Mouse (Mus musculus): ENCODE data around the gene Pak1. TPM values are rescaled to one million over a fixed set of nuclear protein-coding genes. Genes with fewer than 3 reads are reported as not detected.

Pak1 gene
- polyA plus RNA-seq (2014; fragmentation: Nextera tagmentation; extraction: Ambion mirVana) = 72.2 and 87.2 TPM in 2 replicates

GRCm38 (mm10) chr7:97788190-97788668 is at the start of gene Pak1:
TSS of gene Pak1 (plus strand) at chr7:97788541.
- Histone ChIP-seq H3K27me3 (ENCODE audit: control insufficient read depth, insufficient read depth, low read length) (no peaks in the 10 kb centered on the region), H3K4me3 (ENCODE audit: low read depth, low read length) (peak within 1 kb of the TSS; percentile 81), H3K4me2 (ENCODE audit: low read depth, low read length, severe bottlenecking) (peak within 1 kb of the TSS; percentile 95), H3K27ac (ENCODE audit: low read depth, low read length) (no peak within 1 kb of the TSS), H3K9ac (ENCODE audit: low read length) (peak within 1 kb of the TSS; percentile 83), H3K9me3 (ENCODE audit: control insufficient read depth, low read length) (no peaks in the 10 kb centered on the region), H3K36me3 (ENCODE audit: control insufficient read depth, insufficient read depth, low read length) (no peaks in the 10 kb centered on the region), H3K4me1 (replicated peaks; ENCODE audit: control insufficient read depth, insufficient read depth, low read length) (0 out of 2 replicates have a peak, but pooled peaks cover 2% of the 10 kb centered on the region)
- WGBS = under 1% methylated on average over 44 of the region's 46 CpGs
- ATAC-seq (replicated peaks; ENCODE audit: low FRiP score) = peak; percentile 96
- DNase-seq (ENCODE audit: low spot score) = peak; percentile 95

- no peak for ATAC-seq (replicated peaks; ENCODE audit: low FRiP score)
- DNase-seq (ENCODE audit: low spot score) = no peak
- no peak overlapping the region for H3K4me2 ChIP-seq (ENCODE audit: low read depth, low read length, severe bottlenecking)
- H3K4me1 ChIP-seq (replicated peaks; ENCODE audit: control insufficient read depth, insufficient read depth, low read length) = no peaks in the 10 kb centered on the region; the same call in 1 of the 2 replicates
- H3K27ac ChIP-seq (ENCODE audit: low read depth, low read length) = no peak overlapping the region
- no peaks in the 10 kb centered on the region for H3K36me3 ChIP-seq (ENCODE audit: control insufficient read depth, insufficient read depth, low read length)
- no peaks in the 10 kb centered on the region for H3K9me3 ChIP-seq (ENCODE audit: control insufficient read depth, low read length)
- H3K4me3 ChIP-seq (ENCODE audit: low read depth, low read length) = no peak overlapping the region
- H3K27me3 ChIP-seq (ENCODE audit: control insufficient read depth, insufficient read depth, low read length) = no peaks in the 10 kb centered on the region
- no peak overlapping the region for H3K9ac ChIP-seq (ENCODE audit: low read length)
- 35% methylated on average over 10 of the region's 10 CpGs for WGBS
These were observed 47.4 kb upstream of the Pak1 start for GRCm38 (mm10) chr7:97740948-97741347.

- DNase-seq (ENCODE audit: low spot score) = no peak
- WGBS = 3% methylated on average over 1 of the region's 1 CpGs
- no peak for ATAC-seq (replicated peaks; ENCODE audit: low FRiP score)
- Histone ChIP-seq H3K9me3 (ENCODE audit: control insufficient read depth, low read length) (no peaks in the 10 kb centered on the region), H3K4me1 (replicated peaks; ENCODE audit: control insufficient read depth, insufficient read depth, low read length) (no peaks in the 10 kb centered on the region), H3K36me3 (ENCODE audit: control insufficient read depth, insufficient read depth, low read length) (no peaks in the 10 kb centered on the region), H3K4me2 (ENCODE audit: low read depth, low read length, severe bottlenecking) (no peak overlapping the region), H3K27me3 (ENCODE audit: control insufficient read depth, insufficient read depth, low read length) (no peaks in the 10 kb centered on the region), H3K4me3 (ENCODE audit: low read depth, low read length) (no peak overlapping the region), H3K27ac (ENCODE audit: low read depth, low read length) (no peak overlapping the region), H3K9ac (ENCODE audit: low read length) (no peak overlapping the region)
These were observed 46.5 kb upstream of the Pak1 start for GRCm38 (mm10) chr7:97741756-97742291.

GRCm38 (mm10) chr7:97745299-97745698 is 43.0 kb upstream of the Pak1 start:
- 17% methylated on average over 3 of the region's 3 CpGs for WGBS
- Histone ChIP-seq H3K4me2 (ENCODE audit: low read depth, low read length, severe bottlenecking) (no peak overlapping the region), H3K27ac (ENCODE audit: low read depth, low read length) (no peak overlapping the region), H3K4me3 (ENCODE audit: low read depth, low read length) (no peak overlapping the region), H3K36me3 (ENCODE audit: control insufficient read depth, insufficient read depth, low read length) (no peaks in the 10 kb centered on the region), H3K27me3 (ENCODE audit: control insufficient read depth, insufficient read depth, low read length) (no peaks in the 10 kb centered on the region), H3K4me1 (replicated peaks; ENCODE audit: control insufficient read depth, insufficient read depth, low read length) (peaks cover 2% of the 10 kb centered on the region; the same call in 1 of the 2 replicates), H3K9me3 (ENCODE audit: control insufficient read depth, low read length) (no peaks in the 10 kb centered on the region), H3K9ac (ENCODE audit: low read length) (no peak overlapping the region)
- ATAC-seq (replicated peaks; ENCODE audit: low FRiP score) (no peak), DNase-seq (ENCODE audit: low spot score) (peak; percentile 74)

- no peak overlapping the region for H3K27ac ChIP-seq (ENCODE audit: low read depth, low read length)
- 75% methylated on average over 4 of the region's 4 CpGs for WGBS
- no peak overlapping the region for H3K9ac ChIP-seq (ENCODE audit: low read length)
- ATAC-seq (replicated peaks; ENCODE audit: low FRiP score) (no peak), DNase-seq (ENCODE audit: low spot score) (no peak)
- H3K9me3 ChIP-seq (ENCODE audit: control insufficient read depth, low read length) = no peaks in the 10 kb centered on the region
- H3K27me3 ChIP-seq (ENCODE audit: control insufficient read depth, insufficient read depth, low read length) = no peaks in the 10 kb centered on the region
- peaks cover 2% of the 10 kb centered on the region; the same call in 1 of the 2 replicates for H3K4me1 ChIP-seq (replicated peaks; ENCODE audit: control insufficient read depth, insufficient read depth, low read length)
- H3K4me2 ChIP-seq (ENCODE audit: low read depth, low read length, severe bottlenecking) = no peak overlapping the region
- H3K36me3 ChIP-seq (ENCODE audit: control insufficient read depth, insufficient read depth, low read length) = no peaks in the 10 kb centered on the region
- no peak overlapping the region for H3K4me3 ChIP-seq (ENCODE audit: low read depth, low read length)
These were observed 41.1 kb upstream of the Pak1 start for GRCm38 (mm10) chr7:97747176-97747707.

- Histone ChIP-seq H3K4me3 (ENCODE audit: low read depth, low read length) (no peak overlapping the region), H3K4me2 (ENCODE audit: low read depth, low read length, severe bottlenecking) (peak overlapping the region; percentile 21; the same call in 1 of the 2 replicates), H3K27me3 (ENCODE audit: control insufficient read depth, insufficient read depth, low read length) (no peaks in the 10 kb centered on the region), H3K36me3 (ENCODE audit: control insufficient read depth, insufficient read depth, low read length) (no peaks in the 10 kb centered on the region), H3K4me1 (replicated peaks; ENCODE audit: control insufficient read depth, insufficient read depth, low read length) (peaks cover 2% of the 10 kb centered on the region; the same call in 1 of the 2 replicates), H3K9me3 (ENCODE audit: control insufficient read depth, low read length) (no peaks in the 10 kb centered on the region), H3K9ac (ENCODE audit: low read length) (peak overlapping the region; percentile 20; the same call in 1 of the 2 replicates), H3K27ac (ENCODE audit: low read depth, low read length) (no peak overlapping the region)
- DNase-seq (ENCODE audit: low spot score) (peak; percentile 88), ATAC-seq (replicated peaks; ENCODE audit: low FRiP score) (peak; percentile 74)
- WGBS = 29% methylated on average over 28 of the region's 28 CpGs
These were observed 40.4 kb upstream of the Pak1 start for GRCm38 (mm10) chr7:97747787-97748497.

GRCm38 (mm10) chr7:97748527-97749206 is 39.7 kb upstream of the Pak1 start:
- DNase-seq (ENCODE audit: low spot score) = no peak
- 64% methylated on average over 10 of the region's 10 CpGs for WGBS
- Histone ChIP-seq H3K36me3 (ENCODE audit: control insufficient read depth, insufficient read depth, low read length) (no peaks in the 10 kb centered on the region), H3K9me3 (ENCODE audit: control insufficient read depth, low read length) (no peaks in the 10 kb centered on the region), H3K4me1 (replicated peaks; ENCODE audit: control insufficient read depth, insufficient read depth, low read length) (peaks cover 2% of the 10 kb centered on the region; the same call in 1 of the 2 replicates), H3K27me3 (ENCODE audit: control insufficient read depth, insufficient read depth, low read length) (no peaks in the 10 kb centered on the region), H3K4me2 (ENCODE audit: low read depth, low read length, severe bottlenecking) (0 out of 2 replicates have a peak overlapping the region, but pooled peaks have one; percentile 15), H3K9ac (ENCODE audit: low read length) (peak overlapping the region; percentile 23; the same call in 1 of the 2 replicates), H3K4me3 (ENCODE audit: low read depth, low read length) (no peak overlapping the region), H3K27ac (ENCODE audit: low read depth, low read length) (no peak overlapping the region)
- ATAC-seq (replicated peaks; ENCODE audit: low FRiP score) = peak; percentile 33; the same call in 1 of the 2 replicates

Data from forebrain, embryonic 11.5 days (tissue).